Mouse (Mus musculus) liver, postnatal 0 days (tissue): Measurements from ENCODE around the gene Wdr4. TPM values are rescaled to one million over a fixed set of nuclear protein-coding genes. Genes with fewer than 3 reads are reported as not detected.

Source experiments
- ATAC-seq: fragments of 200-750 bp; cut with Nextera tagmentation; 2 replicates; pipeline ENCODE4 v1.8.0; 2017; ENCODE audit warnings: mild to moderate bottlenecking, moderate library complexity
- DNase-seq: peaks from one replicate; pipeline ENCODE4 v3.0.0-alpha.2; 2016
- H3K27ac ChIP-seq: fragments of 300-500 bp; sonication (generic); 2 replicates; pipeline ENCODE4 v1.5.1; 2014; ENCODE audit warnings: antibody characterized with exemption, moderate library complexity, mild to moderate bottlenecking, low read depth
- H3K27me3 ChIP-seq: fragments of 300-500 bp; sonication (generic); 2 replicates; pipeline ENCODE4 v1.6.1; 2014; ENCODE audit warnings: low read length, control low read depth, mixed read lengths; ENCODE audit not compliant: insufficient read depth
- H3K36me3 ChIP-seq: fragments of 300-500 bp; sonication (generic); replicated peaks from 2 replicates; pipeline ENCODE4 v1.6.1; 2014; ENCODE audit warnings: mild to moderate bottlenecking, control low read depth, low read length, moderate library complexity, mixed read lengths; ENCODE audit not compliant: insufficient read depth
- H3K4me1 ChIP-seq: fragments of 300-500 bp; sonication (generic); 2 replicates; pipeline ENCODE4 v1.6.1; 2014; ENCODE audit warnings: antibody characterized with exemption, mild to moderate bottlenecking, control low read depth; ENCODE audit not compliant: insufficient read depth
- H3K4me2 ChIP-seq: fragments of 300-500 bp; sonication (generic); 2 replicates; pipeline ENCODE4 v1.6.1; 2014; ENCODE audit warnings: low read depth, mild to moderate bottlenecking, low read length, moderate library complexity, mixed read lengths
- H3K4me3 ChIP-seq: fragments of 300-500 bp; sonication (generic); 2 replicates; pipeline ENCODE4 v1.5.1; 2014; ENCODE audit warnings: low read depth, low read length
- H3K9ac ChIP-seq: fragments of 300-500 bp; sonication (generic); replicated peaks from 2 replicates; pipeline ENCODE4 v1.6.1; 2014; ENCODE audit warnings: mild to moderate bottlenecking, moderate library complexity
- H3K9me3 ChIP-seq: fragments of 300-500 bp; sonication (generic); 2 replicates; pipeline ENCODE4 v1.6.1; 2016; ENCODE audit warnings: mild to moderate bottlenecking, control low read depth, low read length, mixed read lengths
- CTCF ChIP-seq: sonication (generic); IDR thresholded peaks from 2 replicates; pipeline ENCODE4 v1.5.1; 2016; ENCODE audit warnings: antibody characterized with exemption, low read depth
- EP300 ChIP-seq: IDR thresholded peaks from 2 replicates; pipeline ENCODE4 v1.6.1; 2016; ENCODE audit warnings: antibody characterized with exemption, low read depth, mild to moderate bottlenecking
- WGBS: fragments of 180-500 bp; shearing (Covaris S2); extraction: QIAGEN DNeasy Blood & Tissue Kit; methylation state at CpG from one replicate; pipeline ENCODE4 v1.1.7; 2014; ENCODE audit not compliant: insufficient replicate concordance; 5-methylcytosine and 5-hydroxymethylcytosine counted together
- polyA plus RNA-seq: library from polyadenylated mRNA; unstranded; fragments of >200 nt; fragmentation: Nextera tagmentation; extraction: Ambion mirVana; gene quantifications from 2 replicates; pipeline ENCODE4 v1.2.1, GENCODE M21; 2015

The Wdr4 gene
- polyA plus RNA-seq, 1 experiment from 2014 or later, result 10.0 TPM

GRCm38 (mm10) chr17:31460416-31460815 is 59.4 kb downstream of the Wdr4 start:
- Histone ChIP-seq H3K9me3 (no peaks in the 10 kb centered on the region), H3K27me3 (no peaks in the 10 kb centered on the region), H3K4me1 (no peaks in the 10 kb centered on the region), H3K36me3 (no peaks in the 10 kb centered on the region), H3K9ac (no peak overlapping the region), H3K4me3 (no peak overlapping the region), H3K27ac (no peak overlapping the region), H3K4me2 (no peak overlapping the region)
- ATAC-seq, result no peak
- 73% methylated on average over 4 of the region's 4 CpGs for WGBS
- no peak for TF ChIP-seq EP300
- no peak for TF ChIP-seq CTCF
- DNase-seq, result no peak

- Histone ChIP-seq H3K27me3 (no peaks in the 10 kb centered on the region), H3K4me1 (no peaks in the 10 kb centered on the region), H3K9ac (no peak overlapping the region), H3K4me3 (no peak overlapping the region), H3K4me2 (no peak overlapping the region), H3K9me3 (no peaks in the 10 kb centered on the region), H3K36me3 (no peaks in the 10 kb centered on the region), H3K27ac (no peak overlapping the region)
- ATAC-seq, result no peak
- DNase-seq, result no peak
- 75% methylated on average over 18 of the region's 18 CpGs for WGBS
- TF ChIP-seq CTCF (no peak), EP300 (no peak)
Measured at GRCm38 (mm10) chr17:31456723-31457567, 62.8 kb downstream of the Wdr4 start.

- no peaks in the 10 kb centered on the region for H3K9me3 ChIP-seq
- H3K27ac ChIP-seq, result no peak overlapping the region
- TF ChIP-seq CTCF, result no peak
- TF ChIP-seq EP300, result no peak
- H3K27me3 ChIP-seq, result no peaks in the 10 kb centered on the region
- 77% methylated on average over 9 of the region's 9 CpGs for WGBS
- no peaks in the 10 kb centered on the region for H3K36me3 ChIP-seq
- H3K4me3 ChIP-seq, result no peak overlapping the region
- H3K4me2 ChIP-seq, result no peak overlapping the region
- H3K4me1 ChIP-seq, result no peaks in the 10 kb centered on the region
- no peak for ATAC-seq
- DNase-seq, result no peak
- H3K9ac ChIP-seq, result no peak overlapping the region
Measured at GRCm38 (mm10) chr17:31454056-31454455, 65.7 kb downstream of the Wdr4 start.

- DNase-seq (no peak), ATAC-seq (no peak)
- no peaks in the 10 kb centered on the region for H3K36me3 ChIP-seq
- no peaks in the 10 kb centered on the region for H3K4me1 ChIP-seq
- H3K4me3 ChIP-seq, result no peak overlapping the region
- no peak overlapping the region for H3K4me2 ChIP-seq
- H3K27ac ChIP-seq, result no peak overlapping the region
- no peaks in the 10 kb centered on the region for H3K27me3 ChIP-seq
- no peak overlapping the region for H3K9ac ChIP-seq
- H3K9me3 ChIP-seq, result no peaks in the 10 kb centered on the region
- TF ChIP-seq CTCF (no peak), EP300 (no peak)
- WGBS, result 63% methylated on average over 3 of the region's 3 CpGs
Measured at GRCm38 (mm10) chr17:31453476-31453875, 66.3 kb downstream of the Wdr4 start.

GRCm38 (mm10) chr17:31452816-31453215 is 67.0 kb downstream of the Wdr4 start:
- Histone ChIP-seq H3K4me1 (no peaks in the 10 kb centered on the region), H3K4me2 (no peak overlapping the region), H3K27ac (no peak overlapping the region), H3K27me3 (no peaks in the 10 kb centered on the region), H3K9ac (no peak overlapping the region), H3K9me3 (no peaks in the 10 kb centered on the region), H3K4me3 (no peak overlapping the region), H3K36me3 (no peaks in the 10 kb centered on the region)
- ATAC-seq (no peak), DNase-seq (no peak)
- WGBS, result 68% methylated on average over 2 of the region's 2 CpGs
- TF ChIP-seq CTCF (no peak), EP300 (no peak)

GRCm38 (mm10) chr17:31451179-31451708 is 68.5 kb downstream of the Wdr4 start:
- no peak overlapping the region for H3K4me2 ChIP-seq
- WGBS, result 57% methylated on average over 8 of the region's 8 CpGs
- no peak overlapping the region for H3K27ac ChIP-seq
- no peaks in the 10 kb centered on the region for H3K27me3 ChIP-seq
- H3K9ac ChIP-seq, result no peak overlapping the region
- DNase-seq (no peak), ATAC-seq (no peak)
- H3K9me3 ChIP-seq, result no peaks in the 10 kb centered on the region
- TF ChIP-seq CTCF, result no peak
- TF ChIP-seq EP300, result no peak
- H3K4me3 ChIP-seq, result no peak overlapping the region
- H3K4me1 ChIP-seq, result no peaks in the 10 kb centered on the region
- H3K36me3 ChIP-seq, result no peaks in the 10 kb centered on the region
